Mouse (Mus musculus): Measurements from ENCODE around the gene Pbrm1.

Pbrm1 gene

GRCm38 (mm10) chr14:31169508-31169907 is 150.6 kb downstream of the Pbrm1 start:
- no peak for DNase-seq

- no peak for DNase-seq
These were observed 152.0 kb downstream of the Pbrm1 start for GRCm38 (mm10) chr14:31170963-31171362.

Measured in embryo, embryonic 11 days (tissue).